Mouse (Mus musculus) G1E (cell line): Measurements from ENCODE around the gene Pcp4.

Source experiments
- CTCF ChIP-seq: IDR thresholded peaks from 2 replicates; pipeline ENCODE4 v1.5.1; 2012; ENCODE audit warnings: low read depth, low read length, inconsistent platforms, mixed read lengths
- GATA1 ChIP-seq: IDR thresholded peaks from 2 replicates; pipeline ENCODE4 v1.6.1; 2012; ENCODE audit warnings: borderline replicate concordance, low read length, inconsistent platforms, mixed read lengths
- GATA2 ChIP-seq: IDR thresholded peaks from 2 replicates; pipeline ENCODE4 v1.6.1; 2012; ENCODE audit warnings: low read depth, low read length, inconsistent platforms, borderline replicate concordance
- POLR2AphosphoS5 ChIP-seq: IDR thresholded peaks from 2 replicates; pipeline ENCODE4 v1.6.1; 2012; ENCODE audit warnings: low read depth, low read length, inconsistent platforms; ENCODE audit not compliant: insufficient replicate concordance
- TAL1 ChIP-seq: conservative IDR thresholded peaks from 2 replicates; pipeline ENCODE4 v1.6.1; 2012; ENCODE audit warnings: low read depth, low read length, inconsistent platforms, mixed read lengths

GRCm38 (mm10) chr16:96467445-96467844, at the start of gene Pcp4:
- TF ChIP-seq CTCF (peak; percentile 76; the same call in 1 of the 2 replicates), GATA2 (no peak), TAL1 (no peak), GATA1 (no peak), POLR2AphosphoS5 (no peak)
